Mouse (Mus musculus) liver (tissue): ENCODE results near the gene Spag17.

Experiments
- DNase-seq: peaks from one replicate; pipeline ENCODE4 v3.0.0-alpha.2; 2020; ENCODE audit warnings: mixed read lengths

Spag17 gene

DNA sequence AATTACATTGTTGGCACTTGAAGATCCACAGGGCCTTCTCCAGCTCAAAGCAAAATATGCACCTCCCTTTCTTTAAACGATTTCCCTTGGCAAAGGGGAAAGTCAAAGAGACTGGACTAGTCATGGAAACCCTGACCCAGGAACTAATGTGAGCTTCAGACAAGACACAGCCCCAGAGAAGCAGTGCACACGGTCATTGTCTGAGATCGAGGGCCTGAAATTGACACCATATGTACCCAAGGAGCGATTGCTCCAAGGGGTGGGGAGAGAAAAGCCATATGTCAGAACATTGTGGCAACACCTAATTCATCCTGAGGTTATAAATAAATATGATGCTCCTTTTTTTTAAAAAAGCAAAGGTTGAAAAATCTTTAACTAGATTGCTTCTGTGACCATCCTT, 80.7 kb downstream of the Spag17 start:
- no peak for DNase-seq

DNA sequence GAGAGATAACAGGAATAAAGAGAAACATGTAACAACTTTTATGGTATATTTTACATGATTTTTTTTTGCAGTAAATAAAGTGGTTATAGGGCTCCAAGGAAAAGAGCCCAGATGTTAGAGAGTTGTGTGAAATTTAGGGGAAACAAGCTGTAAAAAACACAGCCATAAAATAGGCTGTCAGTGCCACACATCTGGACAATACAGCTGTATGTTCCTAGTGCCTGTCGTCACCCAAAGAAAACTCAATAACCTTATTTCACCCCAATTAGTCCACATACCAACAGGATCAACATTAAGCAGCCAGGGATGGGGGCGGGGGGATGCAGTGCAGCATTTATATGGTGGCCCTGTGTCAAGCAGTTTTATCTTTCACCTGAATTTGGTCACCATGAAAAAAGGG, 81.1 kb downstream of the Spag17 start:
- DNase-seq = no peak

DNA sequence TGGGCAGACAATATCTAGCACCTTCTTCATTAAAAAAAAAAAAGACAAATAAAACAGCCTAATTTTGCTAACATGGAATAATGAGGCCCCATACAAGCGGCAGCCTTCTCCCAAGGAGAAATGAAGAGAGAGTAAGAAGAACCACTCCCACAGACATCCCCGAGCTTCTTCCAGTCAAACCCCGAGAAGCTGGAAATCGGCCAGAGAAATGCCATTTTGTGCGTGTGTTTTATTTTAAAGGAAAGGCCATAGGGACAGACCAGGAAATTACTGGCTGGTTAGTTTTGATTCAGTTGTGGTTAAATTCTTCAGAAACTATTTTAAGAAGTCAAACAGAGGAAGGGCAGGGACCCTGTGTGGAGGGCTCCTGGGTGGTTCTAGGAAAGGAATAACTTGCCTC, 85.6 kb downstream of the Spag17 start:
- DNase-seq = peak; percentile 23

DNA sequence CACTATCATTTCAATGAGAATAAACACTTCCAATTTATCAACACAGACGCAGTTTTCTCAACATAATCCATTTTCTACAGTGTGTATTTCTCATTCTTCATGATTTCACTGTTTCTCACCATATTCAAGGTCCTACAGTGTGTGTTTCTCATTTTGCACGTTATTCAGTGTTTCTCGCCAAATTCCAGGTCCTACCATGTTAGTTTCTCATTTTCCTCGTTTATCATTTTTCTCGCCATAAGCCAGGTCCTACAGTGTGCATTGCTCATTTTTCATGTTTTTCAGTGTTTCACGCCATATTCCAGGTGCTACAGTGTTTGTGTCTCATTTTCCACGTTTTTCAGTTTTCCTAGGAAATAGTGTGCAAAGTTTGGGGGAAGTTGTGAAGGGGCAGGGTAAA, 95.8 kb downstream of the Spag17 start:
- no peak for DNase-seq

DNA sequence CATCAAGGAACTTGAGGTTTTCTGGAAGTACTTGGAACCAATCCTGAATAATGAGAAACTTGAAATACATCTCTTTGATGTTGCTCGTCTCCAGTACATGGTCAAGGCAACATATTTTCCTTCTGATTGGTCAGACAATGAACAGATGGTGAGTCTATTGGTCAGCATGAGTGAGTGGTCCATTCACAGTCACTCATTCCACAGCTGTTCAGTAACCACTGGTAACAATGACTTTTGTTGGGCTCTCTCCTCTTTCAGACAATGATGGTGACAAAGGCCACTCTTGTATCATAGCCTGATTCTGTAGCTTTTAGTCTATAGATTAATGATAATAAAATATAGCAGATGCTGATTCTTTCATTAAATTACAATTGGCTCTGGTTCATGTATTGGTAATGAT, 119.5 kb downstream of the Spag17 start:
- DNase-seq = no peak

DNA sequence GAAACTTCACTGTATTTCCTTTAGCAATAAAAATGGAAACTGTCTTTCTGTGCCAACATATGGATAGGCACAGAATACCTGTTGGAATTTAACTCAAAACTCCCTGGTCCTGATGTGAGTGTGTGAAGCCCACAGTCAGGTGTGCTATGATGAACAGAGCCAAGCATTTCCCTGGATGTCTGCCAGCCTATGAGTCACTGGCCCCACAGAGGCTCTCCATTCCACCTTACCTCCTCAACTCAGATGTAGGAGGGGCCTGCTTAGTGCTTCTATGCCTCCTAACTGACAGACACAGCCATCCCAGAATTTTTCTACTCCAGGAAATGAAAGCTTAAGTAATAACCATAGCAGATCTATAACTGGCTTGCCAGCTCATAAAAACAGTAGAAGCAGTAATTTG, 124.6 kb downstream of the Spag17 start:
- DNase-seq = no peak

DNA sequence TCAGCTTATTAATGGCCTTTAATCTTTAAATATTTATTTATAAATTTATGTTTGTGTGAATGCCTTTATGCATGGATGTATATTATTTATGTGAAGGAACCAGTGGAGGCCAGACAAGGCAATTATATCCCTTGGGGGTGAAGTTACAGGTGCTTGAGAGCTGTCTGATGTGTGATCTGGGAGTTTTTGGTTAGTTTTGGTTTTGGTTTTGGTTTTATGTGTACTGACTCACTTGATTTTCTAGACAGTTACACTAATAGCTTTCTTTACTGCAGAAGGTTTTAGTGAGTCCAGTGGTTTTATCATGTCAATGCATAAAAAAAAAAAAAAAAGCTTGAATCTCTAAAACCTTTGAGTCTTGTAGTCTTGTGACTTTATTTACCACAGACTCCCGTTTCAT, 128.9 kb downstream of the Spag17 start:
- DNase-seq = no peak

DNA sequence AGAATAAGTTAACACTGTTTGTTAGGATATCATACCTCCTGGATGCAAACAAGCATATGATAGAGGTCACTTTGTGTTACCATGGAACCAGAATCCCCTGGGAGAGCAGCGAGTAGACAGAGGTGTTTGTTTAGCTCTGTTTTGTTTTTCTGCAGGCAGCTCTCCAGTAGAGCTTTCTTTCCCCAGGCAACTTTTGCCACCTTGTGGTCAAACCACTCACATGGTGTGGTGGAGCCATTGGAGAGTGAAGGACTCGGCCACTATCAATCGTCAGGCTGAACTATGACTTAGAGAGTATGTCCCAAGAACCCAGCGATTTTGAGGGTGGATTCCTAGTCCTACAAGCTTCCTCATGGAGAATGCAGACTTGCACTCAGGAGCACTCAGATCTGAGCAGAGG, 146.1 kb downstream of the Spag17 start:
- no peak for DNase-seq

DNA sequence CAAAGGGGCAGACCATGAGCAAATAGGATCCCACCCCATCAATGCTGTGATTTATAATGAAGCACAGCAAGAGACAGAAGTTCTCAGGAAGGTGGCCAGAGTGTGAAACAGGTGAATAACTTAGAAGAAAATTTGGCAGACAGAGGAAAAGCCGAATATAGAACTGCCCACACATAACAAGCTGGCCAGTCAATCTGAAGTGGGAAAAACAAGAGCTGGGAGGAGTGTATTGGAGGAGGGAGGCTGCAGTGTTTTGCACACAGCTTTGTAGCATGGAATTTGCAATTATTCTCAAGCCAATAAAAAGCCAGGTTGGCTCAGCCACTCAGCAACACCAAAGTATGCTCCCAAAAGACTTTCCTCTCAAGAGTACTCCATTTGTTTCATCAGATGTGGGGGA, 147.8 kb downstream of the Spag17 start:
- no peak for DNase-seq

DNA sequence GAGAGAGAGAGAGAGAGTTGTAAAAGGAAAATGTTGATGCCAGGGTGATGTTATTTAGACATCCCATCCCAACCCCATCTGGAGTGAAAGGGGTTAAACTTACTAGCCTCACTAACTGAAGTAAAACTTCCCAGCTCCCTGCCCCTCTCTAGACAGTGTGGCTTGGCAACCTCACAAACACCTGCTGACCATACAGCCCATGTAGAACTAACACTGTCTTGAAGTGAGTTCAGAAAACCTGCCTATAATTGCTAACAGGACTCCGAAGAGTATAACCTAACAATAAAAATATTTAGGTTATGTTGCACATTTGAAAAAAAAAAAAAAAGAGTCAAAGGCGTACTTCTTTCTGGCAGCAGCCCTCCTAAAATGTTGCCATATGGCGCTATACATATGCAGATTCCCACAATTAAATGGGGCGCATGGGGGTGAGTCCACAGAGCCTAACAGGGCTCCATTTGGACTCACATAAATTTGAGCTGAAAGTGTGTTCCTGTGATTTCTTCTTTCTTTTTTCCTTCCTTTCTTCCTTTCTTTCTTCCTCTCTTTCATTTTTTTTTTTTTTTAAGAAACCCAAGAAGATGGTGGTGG, 149.3 kb downstream of the Spag17 start:
- DNase-seq = no peak

DNA sequence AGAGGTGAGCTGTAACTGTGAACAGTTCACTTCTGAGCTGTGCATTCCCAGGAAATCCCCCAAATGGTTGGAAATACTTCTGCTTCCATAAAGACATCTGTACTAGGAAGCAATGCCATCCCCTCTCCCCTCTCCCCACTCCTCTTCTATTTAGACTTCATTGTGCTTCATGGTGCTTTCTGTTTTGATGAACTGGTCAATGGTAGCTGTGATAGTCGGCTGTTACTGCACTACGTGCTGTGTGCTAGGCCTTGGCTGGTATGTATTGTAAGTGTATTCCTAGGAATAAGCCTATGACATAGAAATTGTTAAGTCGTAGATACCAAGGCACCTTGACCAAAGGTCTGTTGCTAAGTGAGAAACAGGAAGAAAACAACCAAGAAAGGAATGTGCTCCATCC, 149.9 kb downstream of the Spag17 start:
- no peak for DNase-seq

DNA sequence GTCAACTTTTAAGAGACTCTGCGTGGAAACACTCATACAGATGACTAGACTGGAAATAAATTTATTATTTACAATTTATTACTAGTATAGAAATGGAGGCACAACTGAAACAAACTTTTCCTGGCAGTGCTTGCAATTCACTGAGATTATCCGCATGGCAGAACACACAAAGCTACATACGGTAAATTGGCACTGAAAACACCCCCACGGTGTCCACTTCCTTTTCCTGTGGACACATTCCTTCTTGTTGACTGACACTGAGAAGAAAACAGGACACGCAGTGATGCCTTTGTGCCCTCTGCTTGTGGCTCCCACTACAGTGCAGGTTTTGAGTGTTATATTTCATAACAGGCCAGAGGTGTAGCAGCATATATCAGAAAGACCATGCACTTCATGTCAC, 151.6 kb downstream of the Spag17 start:
- no peak for DNase-seq

DNA sequence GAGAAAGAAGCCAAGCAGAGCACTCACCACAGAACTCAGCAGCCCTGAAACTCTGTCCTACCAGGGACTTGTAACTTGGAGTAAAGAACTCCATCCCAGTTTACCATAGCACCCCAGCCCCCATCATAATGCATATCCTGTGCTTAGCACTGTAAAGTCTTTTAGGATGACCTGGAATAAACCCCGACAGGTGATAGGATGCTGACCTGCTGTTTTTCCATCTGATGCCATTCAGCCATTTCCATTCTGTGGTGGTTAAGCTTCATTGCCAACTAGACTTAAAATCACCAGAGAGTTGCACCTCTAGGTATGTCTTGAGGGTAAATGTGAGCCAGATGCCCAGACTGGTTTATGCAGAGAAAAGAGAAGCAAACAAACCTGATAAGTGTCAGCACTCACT, 189.2 kb downstream of the Spag17 start:
- no peak for DNase-seq

DNA sequence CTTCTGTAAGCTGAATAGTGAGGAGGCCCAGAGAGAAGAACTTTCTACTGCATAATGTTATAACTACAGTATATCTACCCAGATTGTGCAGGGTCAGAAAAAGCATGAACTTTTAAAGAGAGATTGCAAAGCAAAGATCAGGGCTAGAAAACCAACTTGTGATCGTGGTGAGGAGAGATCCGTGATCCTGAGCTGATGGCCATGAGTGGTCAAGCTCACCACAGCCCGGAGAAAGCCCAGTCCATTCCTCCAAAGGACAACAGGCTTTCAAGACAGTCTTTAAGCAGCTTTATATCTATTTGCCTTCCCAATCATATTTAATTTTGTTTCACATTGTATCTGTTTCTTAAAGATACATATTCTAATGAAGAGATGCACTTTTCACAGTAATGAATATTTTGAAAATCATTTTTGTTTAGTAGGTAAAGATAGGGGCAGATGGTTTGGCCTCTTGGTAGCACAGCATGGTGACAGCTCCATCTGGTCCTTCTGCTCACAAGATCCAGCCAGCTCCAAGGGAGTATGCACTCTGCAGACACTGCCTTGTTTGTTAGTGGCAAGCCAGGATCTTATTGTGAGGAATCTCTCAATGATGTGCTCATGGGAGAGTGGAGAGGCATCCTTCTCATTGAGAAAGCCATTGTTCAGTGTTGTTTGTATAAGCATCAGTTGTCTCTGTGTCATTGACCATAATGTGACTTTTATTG, 217.3 kb downstream of the Spag17 start:
- DNase-seq = no peak

DNA sequence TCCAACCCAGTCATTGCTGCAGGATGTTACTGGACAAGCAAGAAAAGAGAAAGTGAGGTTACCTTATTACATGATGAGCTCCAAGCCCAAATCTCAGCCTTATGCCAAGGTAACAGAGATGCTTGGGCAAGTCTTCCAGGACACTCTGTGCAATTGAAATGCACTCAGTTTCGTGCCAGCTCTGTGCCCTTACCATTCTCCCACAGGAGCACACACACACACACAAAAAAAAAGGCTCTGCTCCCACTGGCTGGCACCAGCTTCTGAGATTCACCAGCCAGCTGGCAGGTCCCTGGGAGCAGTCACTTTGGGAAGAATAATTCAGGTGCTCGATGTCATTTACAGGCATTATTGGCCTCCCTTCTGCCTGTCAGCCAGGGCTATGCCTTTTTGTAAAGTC, 221.5 kb downstream of the Spag17 start:
- DNase-seq = no peak

DNA sequence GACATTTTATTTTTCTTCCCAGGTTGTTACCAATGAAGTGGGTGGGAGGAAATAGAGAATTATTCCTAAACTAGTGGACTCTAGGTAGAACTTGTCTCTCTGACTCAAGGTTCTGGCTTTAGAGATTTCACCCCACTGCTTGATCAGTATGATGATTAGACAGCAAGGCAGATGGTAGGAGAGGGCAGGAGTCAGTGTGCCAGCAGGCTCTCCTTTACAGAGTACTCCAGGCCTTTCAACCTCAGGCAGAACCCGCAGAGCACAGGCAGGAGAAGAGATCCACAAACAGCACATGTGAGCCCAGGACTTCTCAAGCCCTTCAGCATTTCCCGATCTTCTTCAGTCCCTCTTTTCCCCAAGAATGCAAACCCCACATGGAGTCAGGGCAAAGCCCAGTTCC, 233.5 kb downstream of the Spag17 start:
- DNase-seq = no peak

DNA sequence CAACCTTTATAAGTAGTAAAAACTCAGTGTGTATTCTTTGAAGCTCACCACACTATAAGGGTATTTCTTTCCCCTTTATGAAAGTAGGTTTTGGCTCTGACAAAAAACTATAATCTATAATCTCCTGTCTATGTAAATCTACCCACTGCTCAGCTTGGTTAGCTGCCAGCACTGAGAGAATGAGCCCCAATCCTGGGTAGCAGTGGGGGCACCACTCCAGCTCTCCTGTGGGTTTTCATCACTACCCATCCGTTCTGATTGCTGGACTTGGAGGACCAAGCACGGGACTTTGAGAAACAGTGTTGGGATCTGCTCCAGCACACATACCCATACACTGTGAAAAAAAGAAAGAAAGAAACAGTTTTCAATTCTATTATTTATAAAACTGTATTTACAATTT, 236.8 kb downstream of the Spag17 start:
- no peak for DNase-seq

DNA sequence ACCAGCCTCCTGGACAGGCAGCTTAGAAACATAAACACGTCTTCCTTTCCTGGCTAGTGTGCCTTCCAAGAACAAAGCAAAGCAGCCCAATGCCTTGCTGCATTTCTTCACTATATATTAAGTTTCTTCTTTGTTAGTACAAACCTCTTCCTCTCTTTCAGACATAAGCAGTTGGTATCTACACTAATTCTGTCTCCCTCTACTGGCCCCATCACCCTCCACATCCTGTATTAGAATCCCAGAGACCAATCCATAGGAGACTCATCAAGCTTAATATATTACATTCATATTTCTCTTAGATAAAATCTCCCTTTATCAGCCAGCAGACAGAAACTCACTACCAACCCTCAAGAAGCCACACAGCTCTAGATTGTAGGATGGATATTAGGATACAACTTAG, 237.2 kb downstream of the Spag17 start:
- DNase-seq = no peak

DNA sequence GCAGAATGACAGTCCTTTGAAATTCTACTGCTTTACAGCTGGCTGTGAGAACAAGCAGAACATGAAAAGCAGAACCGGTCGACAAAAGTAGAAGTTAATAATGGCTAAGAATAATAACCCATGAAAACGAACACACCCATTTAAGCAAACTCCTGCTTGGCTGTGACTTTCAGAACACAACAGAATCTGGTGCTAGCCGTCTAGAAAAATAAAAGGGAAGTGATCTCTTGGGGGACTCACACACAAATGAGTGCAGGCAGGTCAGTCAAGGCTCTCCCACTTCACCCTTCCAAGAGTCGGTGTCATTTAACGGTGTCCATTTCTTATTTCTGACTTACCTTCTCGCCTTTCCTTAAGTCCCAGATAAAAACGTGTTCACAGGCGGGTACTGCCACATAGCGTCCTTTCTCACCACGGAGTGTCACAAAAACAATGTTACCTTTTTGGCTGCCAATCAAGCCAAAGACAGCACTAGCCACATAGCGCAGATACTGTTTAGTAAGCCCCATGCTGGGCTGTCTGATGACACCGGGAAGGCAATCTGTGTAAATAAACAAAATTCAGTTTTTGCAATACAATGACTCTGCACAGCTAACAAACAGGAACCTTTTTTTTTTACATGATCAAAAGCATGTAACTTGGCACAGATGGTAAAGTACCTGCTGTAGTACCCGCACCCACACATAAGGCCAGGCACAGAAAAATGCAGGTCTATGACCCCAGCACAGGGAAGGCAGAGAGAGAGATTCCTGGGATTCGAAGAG, 275.7 kb downstream of the Spag17 start:
- DNase-seq = no peak

DNA sequence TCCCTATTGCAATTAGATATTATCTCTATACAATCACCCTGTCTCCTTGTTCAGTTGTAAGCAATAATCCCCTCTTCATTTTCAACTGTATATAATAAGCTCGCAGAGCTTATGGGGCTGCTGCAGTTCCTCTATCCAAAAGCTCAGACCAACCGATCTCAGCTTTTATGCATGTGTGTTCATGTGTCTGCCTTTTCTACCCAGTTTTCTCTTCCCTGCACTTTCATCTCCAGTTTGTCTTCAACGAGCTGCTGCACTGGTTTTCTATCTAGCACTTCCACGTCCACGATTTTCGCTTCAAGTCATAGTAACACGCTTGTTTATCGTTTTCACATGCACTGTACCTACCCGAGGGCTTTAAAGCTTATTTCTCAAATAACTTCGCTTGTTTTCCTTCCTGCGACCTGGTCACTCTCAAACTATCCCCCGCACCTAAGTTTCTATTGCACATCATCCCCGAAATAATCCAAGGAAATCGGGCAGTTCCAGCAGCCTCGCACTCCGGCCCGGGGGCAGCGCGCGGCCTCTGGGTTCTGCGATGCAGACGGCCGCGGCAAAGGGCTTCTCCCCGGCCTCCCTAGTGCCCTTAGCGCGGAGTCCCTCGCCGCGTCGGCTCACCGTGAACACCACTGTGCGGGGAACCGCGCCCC, 276.6 kb downstream of the Spag17 start:
- DNase-seq = no peak

DNA sequence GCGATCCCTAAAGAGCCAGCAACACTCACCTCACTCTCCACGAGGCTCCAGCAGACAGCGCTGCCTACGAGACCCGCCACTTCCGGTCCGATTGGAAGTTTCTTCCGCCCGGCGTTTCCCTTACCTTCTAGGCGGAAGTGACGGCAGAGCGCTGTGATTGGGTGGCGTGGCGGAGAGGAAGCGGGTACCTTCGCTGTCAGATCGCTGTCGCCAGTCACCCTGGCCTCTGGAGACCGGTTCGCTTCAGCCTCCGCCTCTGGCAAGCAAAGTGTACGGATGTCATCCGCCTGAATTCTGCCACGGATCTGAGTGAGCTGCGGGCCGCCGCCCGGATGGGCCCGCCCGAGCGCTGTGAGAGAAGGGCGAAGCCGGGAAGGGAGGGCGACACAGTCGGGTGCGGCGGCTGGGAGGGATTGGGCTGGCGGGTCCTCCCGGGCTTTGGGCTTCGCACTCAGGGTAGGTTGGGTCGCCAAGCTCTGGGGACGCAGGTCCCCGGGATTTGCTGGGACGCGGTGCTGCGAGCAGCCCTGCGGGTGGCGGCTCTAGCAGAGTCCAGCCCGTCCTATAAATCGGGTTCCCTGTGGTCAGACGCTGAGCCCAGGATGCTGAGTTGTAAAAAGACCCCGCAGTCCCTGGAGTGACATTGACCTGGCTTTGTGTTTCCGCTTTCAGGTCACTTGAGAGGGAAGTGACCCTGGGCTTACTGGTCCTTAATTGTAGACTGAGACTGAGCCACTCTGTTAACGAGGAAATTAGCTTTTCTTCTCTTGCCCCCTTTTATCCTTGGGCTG, 277.3 kb downstream of the Spag17 start, which contains the start of the genes Gdap2 and Wdr3:
TSS of gene Gdap2 (plus strand) at position 67 of the 791 bp plus-strand sequence.
TSS of gene Wdr3 (minus strand) at position 93 of the 791 bp plus-strand sequence.
- DNase-seq = peak; percentile 93

DNA sequence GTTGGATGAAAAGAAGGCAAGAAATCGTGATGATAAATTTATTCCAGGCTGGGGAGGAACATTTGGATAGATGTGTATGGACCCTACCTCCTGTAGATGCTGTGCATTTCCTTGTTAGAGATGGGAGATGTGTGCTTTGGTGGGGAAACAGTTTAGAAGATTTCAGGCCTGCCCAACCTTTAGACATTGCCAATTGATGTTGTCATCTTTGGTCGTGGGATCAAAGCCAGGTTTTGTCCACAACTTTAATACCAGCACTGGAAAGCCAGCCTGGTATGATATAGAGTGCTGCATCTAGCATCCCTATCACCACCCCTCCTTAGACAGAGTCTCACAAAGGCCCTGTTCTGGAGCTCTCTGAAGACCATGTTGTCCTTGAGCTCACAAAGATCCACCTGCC, 278.4 kb downstream of the Spag17 start:
- no peak for DNase-seq

DNA sequence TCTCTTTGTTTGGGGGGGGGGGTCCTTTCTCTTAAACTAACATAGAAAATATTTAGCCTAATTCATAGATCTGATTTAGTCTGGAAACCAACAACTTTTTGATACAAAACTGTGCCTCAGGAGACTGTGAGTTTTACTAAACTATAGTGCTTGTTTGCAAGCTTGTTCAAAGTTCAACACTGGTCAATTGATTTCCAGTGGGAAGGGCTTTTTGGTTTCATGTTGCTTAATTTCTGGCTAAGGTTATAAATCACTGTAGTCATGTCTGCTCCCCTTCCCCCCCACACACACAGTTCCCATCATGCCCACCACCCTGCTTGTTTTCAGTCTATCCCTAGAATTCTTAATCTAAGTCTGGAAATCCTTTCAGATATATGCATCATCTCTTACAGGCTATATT, 279.8 kb downstream of the Spag17 start:
- DNase-seq = no peak
